Mouse (Mus musculus): Measurements from ENCODE around the gene Chmp2b. TPM values are rescaled to one million over a fixed set of nuclear protein-coding genes. Genes with fewer than 3 reads are reported as not detected.

The Chmp2b gene
- polyA plus RNA-seq, 1 experiment from 2014 or later, result 96.8 TPM

DNA sequence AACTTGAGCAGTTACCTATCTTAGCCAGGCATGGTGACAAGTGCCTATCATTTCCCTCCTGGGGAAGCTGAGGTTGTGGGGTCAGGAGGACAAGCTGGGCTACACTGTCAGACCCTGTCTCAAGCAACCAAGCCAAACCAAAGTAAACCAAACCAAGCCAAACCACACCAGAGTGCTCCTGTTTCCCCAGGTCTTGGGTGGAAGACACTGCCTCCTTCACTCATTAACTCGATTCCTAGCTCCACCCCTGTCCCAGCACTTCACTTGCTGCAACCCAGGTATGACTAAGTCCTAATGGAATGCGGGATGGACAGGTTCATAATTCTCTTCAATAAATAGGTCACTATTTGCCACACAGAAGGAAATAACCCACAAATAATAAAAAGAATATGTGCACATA, 2.9 kb downstream of the Chmp2b start:
- Histone ChIP-seq H3K27ac (no peak overlapping the region), H3K4me3 (no peak overlapping the region), H3K27me3 (replicated peaks) (no peaks in the 10 kb centered on the region), H3K4me1 (peaks cover 12% of the 10 kb centered on the region), H3K36me3 (replicated peaks) (no peaks in the 10 kb centered on the region), H3K9me3 (no peaks in the 10 kb centered on the region), H3K4me2 (no peak overlapping the region), H3K9ac (no peak overlapping the region)
- ATAC-seq (replicated peaks), result no peak
- WGBS, result 91% methylated on average over 2 of the region's 2 CpGs

DNA sequence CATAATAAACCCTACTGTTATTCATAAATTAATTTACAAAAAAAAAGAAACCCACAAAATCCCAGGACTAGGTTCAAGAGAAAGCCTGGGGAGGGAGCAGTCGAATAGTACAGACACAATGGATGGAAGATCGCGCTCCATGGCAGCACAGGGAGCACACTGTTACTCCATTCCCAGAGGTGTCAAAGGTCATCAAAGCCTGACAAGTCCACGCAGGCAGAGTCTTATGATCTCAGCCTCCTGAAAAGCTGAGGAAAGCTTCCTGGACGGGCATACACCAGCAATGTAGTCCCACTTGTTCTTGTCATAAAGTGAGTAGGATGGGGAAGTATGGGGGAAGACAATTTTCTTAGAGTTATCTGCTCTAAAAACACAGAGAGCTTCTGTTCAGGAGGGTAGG, 5.2 kb downstream of the Chmp2b start:
- Histone ChIP-seq H3K9ac (no peak overlapping the region), H3K4me3 (no peak overlapping the region), H3K27me3 (replicated peaks) (no peaks in the 10 kb centered on the region), H3K4me2 (no peak overlapping the region), H3K27ac (no peak overlapping the region), H3K9me3 (no peaks in the 10 kb centered on the region), H3K36me3 (replicated peaks) (no peaks in the 10 kb centered on the region), H3K4me1 (peaks cover 9% of the 10 kb centered on the region)
- no peak for ATAC-seq (replicated peaks)
- WGBS, result 73% methylated on average over 5 of the region's 5 CpGs

DNA sequence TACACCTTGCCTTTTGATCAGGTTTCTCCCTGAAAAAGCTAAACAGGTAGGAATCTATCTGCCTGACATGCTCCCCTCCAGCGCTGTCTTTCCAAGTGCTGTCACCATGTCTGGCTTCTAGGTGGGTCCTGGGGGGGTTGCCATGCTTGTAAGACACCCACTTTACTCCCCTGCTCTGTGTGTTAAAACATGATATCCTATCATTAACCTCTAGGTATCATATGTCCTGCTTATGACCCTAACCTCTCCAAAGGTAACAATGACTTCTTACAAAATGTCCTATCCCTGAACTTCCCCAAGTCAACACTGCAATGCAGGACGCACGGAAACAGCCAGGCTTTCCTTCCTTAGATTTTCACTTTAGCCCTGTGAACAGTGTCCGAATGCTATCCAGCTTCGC, 8.3 kb downstream of the Chmp2b start:
- H3K4me2 ChIP-seq, result no peak overlapping the region
- no peak overlapping the region for H3K27ac ChIP-seq
- no peak overlapping the region for H3K4me3 ChIP-seq
- no peaks in the 10 kb centered on the region for H3K4me1 ChIP-seq
- ATAC-seq (replicated peaks), result no peak
- no peaks in the 10 kb centered on the region for H3K27me3 ChIP-seq (replicated peaks)
- no peak overlapping the region for H3K9ac ChIP-seq
- WGBS, result 94% methylated on average over 5 of the region's 5 CpGs
- no peaks in the 10 kb centered on the region for H3K9me3 ChIP-seq
- H3K36me3 ChIP-seq (replicated peaks), result no peaks in the 10 kb centered on the region

DNA sequence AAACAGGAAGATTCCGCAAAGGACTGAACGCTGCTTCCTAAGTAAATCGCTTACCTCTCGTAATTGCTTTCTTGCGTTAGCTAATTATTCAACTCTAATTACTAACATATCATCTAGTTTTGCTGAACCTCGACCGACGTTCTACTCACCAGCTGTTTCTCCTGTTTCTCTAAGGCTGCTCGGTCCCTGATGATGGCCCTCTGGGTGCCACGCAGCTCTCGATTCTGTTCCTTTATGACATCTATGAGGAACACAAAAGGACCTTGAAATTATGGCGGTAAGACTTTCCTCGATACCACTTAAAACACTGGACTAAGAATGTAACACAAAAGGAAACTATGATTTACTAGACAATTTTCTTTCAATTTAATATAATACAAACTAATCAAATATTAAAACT, 11.7 kb downstream of the Chmp2b start:
- Histone ChIP-seq H3K4me3 (no peak overlapping the region), H3K9me3 (no peaks in the 10 kb centered on the region), H3K36me3 (replicated peaks) (no peaks in the 10 kb centered on the region), H3K4me2 (no peak overlapping the region), H3K27me3 (replicated peaks) (no peaks in the 10 kb centered on the region), H3K4me1 (no peaks in the 10 kb centered on the region), H3K9ac (no peak overlapping the region), H3K27ac (no peak overlapping the region)
- WGBS, result 87% methylated on average over 13 of the region's 13 CpGs
- no peak for ATAC-seq (replicated peaks)

DNA sequence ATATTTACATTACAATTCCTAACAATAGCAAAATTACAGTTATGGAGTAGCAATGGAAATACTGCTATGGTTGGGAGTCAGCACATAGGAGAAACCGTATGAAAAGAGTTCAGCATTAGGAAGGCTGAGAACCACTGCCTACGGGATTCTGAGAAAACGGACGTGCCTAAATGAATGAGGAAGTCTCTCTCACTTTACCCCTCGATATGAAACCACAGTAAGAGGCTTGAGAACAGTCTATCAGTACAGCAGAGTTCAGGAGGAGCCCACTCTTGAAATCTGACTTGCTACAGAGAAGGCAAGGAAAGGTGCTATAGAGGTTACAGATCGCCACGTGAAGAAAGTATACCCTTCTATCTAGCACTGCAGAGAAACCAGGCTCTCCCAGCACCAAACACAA, 13.6 kb downstream of the Chmp2b start:
- Histone ChIP-seq H3K36me3 (replicated peaks) (no peaks in the 10 kb centered on the region; the same call in 1 of the 2 replicates), H3K4me2 (no peak overlapping the region), H3K4me1 (no peaks in the 10 kb centered on the region), H3K9me3 (no peaks in the 10 kb centered on the region), H3K9ac (no peak overlapping the region), H3K4me3 (no peak overlapping the region), H3K27me3 (replicated peaks) (no peaks in the 10 kb centered on the region), H3K27ac (no peak overlapping the region)
- 92% methylated on average over 7 of the region's 7 CpGs for WGBS
- no peak for ATAC-seq (replicated peaks)

DNA sequence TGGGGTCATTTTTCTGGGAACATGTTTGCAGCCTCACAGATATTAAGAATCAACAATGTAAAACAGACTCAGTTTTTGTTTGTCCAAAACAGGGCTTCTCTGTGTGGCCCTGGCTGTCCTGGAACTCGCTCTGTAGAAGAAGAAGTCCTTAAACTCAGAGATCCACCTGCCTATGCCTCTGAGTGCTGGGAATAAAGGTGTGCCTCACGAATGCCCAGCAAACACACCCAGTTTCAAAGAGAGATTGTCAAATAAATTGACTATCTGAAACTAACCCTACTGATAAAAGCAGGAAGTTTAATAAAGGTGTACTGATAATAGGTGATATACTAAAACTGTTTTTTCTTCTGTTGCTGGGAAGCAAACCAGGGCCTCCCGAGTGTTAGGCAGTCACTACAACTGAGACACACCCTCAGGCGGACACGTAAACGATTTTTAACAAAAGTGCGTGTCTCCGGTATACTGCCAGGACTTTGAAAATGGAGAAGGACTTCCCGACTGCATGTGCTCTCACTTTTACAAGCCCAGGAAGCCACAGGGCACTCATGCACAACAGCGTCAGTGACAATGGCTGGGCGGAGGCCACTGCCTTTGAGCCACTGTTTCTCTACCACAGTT, 18.7 kb downstream of the Chmp2b start:
- Histone ChIP-seq H3K27ac (no peak overlapping the region), H3K4me2 (no peak overlapping the region), H3K27me3 (replicated peaks) (no peaks in the 10 kb centered on the region), H3K4me1 (no peaks in the 10 kb centered on the region), H3K36me3 (replicated peaks) (peaks cover 13% of the 10 kb centered on the region; the same call in 1 of the 2 replicates), H3K4me3 (no peak overlapping the region), H3K9me3 (no peaks in the 10 kb centered on the region), H3K9ac (no peak overlapping the region)
- WGBS, result 87% methylated on average over 11 of the region's 11 CpGs
- no peak for ATAC-seq (replicated peaks)

DNA sequence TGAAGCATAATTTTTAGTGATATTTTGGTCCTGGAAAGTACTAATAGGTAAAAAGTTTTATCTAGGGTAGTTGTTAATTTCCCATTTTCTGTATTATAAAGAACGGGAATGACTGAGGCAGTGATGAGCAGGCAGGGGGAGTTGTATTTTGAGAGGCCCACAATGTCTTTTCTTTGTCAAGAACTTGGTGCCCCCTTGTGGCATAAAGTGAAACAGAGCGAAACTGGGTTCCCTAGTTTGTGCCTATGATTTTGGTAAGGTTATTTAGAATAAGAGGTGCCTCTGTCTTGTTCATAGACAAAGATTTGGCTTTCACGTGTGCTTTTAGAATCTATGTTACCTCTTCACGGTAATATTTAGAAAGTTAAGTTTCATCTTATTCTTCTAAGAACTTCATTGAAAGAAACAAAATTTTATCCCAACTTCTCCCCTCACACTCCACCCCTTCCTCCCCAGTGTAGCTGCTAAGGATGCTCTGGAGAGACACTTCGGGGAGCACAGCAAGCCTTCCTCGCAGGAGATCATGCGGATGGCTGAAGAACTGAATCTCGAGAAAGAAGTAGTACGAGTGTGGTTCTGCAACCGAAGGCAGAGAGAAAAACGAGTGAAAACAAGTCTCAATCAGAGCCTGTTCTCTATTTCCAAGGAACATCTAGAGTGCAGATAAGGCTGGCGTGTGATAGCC, 29.1 kb downstream of the Chmp2b start:
- no peaks in the 10 kb centered on the region for H3K36me3 ChIP-seq (replicated peaks)
- H3K27ac ChIP-seq, result no peak overlapping the region
- H3K4me1 ChIP-seq, result no peaks in the 10 kb centered on the region
- no peak overlapping the region for H3K4me2 ChIP-seq
- no peaks in the 10 kb centered on the region for H3K27me3 ChIP-seq (replicated peaks)
- 34% methylated on average over 12 of the region's 12 CpGs for WGBS
- H3K4me3 ChIP-seq, result no peak overlapping the region
- H3K9me3 ChIP-seq, result no peaks in the 10 kb centered on the region
- H3K9ac ChIP-seq, result no peak overlapping the region
- ATAC-seq (replicated peaks), result no peak

DNA sequence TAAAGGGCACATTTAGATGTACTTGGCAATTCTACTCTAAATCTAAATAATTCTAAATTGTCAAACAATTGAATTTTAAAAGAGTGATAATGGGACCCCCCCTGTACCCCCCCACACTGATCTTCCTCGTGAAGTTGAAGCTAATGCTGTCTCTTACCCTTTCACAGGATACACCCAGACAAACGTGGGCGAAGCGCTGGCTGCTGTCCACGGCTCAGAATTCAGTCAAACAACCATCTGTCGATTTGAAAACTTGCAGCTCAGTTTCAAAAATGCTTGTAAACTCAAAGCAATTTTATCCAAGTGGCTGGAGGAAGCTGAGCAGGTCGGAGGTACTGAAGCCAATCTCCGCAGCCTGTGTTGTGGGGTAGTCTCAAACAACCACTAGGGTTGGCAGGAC, 30.9 kb downstream of the Chmp2b start:
- Histone ChIP-seq H3K4me3 (no peak overlapping the region), H3K9ac (no peak overlapping the region), H3K9me3 (no peaks in the 10 kb centered on the region), H3K36me3 (replicated peaks) (no peaks in the 10 kb centered on the region), H3K27me3 (replicated peaks) (no peaks in the 10 kb centered on the region), H3K4me2 (no peak overlapping the region), H3K27ac (no peak overlapping the region), H3K4me1 (no peaks in the 10 kb centered on the region)
- 78% methylated on average over 8 of the region's 8 CpGs for WGBS
- ATAC-seq (replicated peaks), result no peak

DNA sequence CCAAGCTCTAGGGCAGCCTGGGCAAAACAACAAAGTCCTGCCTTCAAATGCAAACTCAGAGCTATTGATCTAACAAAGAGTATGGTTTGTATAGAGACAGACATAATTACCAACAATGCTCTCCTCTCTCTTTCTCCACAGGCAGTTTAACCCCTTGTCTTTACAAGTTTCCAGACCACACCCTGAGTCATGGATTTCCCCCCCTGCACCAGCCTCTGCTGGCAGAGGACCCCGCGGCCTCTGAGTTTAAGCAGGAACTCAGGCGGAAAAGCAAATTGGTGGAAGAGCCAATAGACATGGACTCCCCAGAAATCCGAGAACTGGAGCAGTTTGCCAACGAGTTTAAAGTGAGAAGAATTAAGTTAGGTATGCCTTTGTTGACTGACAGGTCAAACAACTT, 32.9 kb downstream of the Chmp2b start:
- ATAC-seq (replicated peaks), result no peak

DNA sequence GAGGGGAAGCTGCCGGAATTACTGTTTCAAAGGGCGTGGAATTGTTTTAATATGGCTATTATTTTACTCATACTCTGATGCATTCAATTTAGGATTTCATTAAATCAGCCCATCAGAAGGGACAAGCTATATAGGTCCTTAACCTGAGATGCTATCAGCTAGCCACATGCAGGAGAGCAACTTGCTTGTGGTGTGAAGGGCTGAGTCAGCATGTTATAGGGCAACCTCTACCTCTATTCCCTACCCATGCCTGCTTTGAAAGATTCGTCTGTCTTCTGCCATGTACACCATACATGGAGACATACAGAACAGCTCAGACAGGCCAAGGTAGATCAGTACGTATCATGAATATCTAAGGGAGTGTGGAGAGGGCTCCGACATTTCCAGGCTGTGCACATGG, 35.8 kb downstream of the Chmp2b start:
- H3K4me3 ChIP-seq, result no peak overlapping the region
- H3K27ac ChIP-seq, result no peak overlapping the region
- H3K4me2 ChIP-seq, result no peak overlapping the region
- no peaks in the 10 kb centered on the region for H3K9me3 ChIP-seq
- H3K4me1 ChIP-seq, result no peaks in the 10 kb centered on the region
- ATAC-seq (replicated peaks), result no peak
- H3K36me3 ChIP-seq (replicated peaks), result no peaks in the 10 kb centered on the region
- H3K9ac ChIP-seq, result no peak overlapping the region
- H3K27me3 ChIP-seq (replicated peaks), result no peaks in the 10 kb centered on the region
- 83% methylated on average over 5 of the region's 5 CpGs for WGBS

More for the DNA sequence above, 32.9 kb downstream of the Chmp2b start:
- Histone ChIP-seq H3K4me1 (no peaks in the 10 kb centered on the region), H3K36me3 (replicated peaks) (no peaks in the 10 kb centered on the region), H3K4me3 (no peak overlapping the region), H3K9ac (no peak overlapping the region), H3K9me3 (no peaks in the 10 kb centered on the region), H3K27me3 (replicated peaks) (no peaks in the 10 kb centered on the region), H3K4me2 (no peak overlapping the region), H3K27ac (no peak overlapping the region)
- WGBS, result 6% methylated on average over 5 of the region's 5 CpGs

DNA sequence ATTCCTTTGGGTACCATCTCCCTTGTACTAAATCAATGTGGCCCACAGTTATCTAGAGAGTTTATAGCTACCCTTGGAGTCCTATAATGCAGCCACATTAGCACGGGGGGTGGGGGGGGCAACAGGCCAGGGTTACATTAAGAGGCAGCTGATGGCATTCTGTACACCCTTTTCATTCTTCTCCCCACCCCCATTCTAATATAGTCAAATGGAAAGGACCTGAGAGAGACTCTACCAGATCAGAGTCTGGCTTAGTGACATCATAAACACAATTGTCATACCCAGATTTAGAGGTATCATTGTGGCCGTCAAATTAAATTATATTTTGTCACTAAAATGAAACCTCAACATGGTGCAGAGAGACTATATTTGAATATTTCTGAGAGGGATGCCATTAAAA, 36.5 kb downstream of the Chmp2b start:
- ATAC-seq (replicated peaks), result no peak
- no peaks in the 10 kb centered on the region for H3K36me3 ChIP-seq (replicated peaks)
- H3K9me3 ChIP-seq, result no peaks in the 10 kb centered on the region
- no peak overlapping the region for H3K9ac ChIP-seq
- H3K27me3 ChIP-seq (replicated peaks), result no peaks in the 10 kb centered on the region
- no peak overlapping the region for H3K27ac ChIP-seq
- H3K4me3 ChIP-seq, result no peak overlapping the region
- no peaks in the 10 kb centered on the region for H3K4me1 ChIP-seq
- H3K4me2 ChIP-seq, result no peak overlapping the region
- 85% methylated on average over 2 of the region's 2 CpGs for WGBS

DNA sequence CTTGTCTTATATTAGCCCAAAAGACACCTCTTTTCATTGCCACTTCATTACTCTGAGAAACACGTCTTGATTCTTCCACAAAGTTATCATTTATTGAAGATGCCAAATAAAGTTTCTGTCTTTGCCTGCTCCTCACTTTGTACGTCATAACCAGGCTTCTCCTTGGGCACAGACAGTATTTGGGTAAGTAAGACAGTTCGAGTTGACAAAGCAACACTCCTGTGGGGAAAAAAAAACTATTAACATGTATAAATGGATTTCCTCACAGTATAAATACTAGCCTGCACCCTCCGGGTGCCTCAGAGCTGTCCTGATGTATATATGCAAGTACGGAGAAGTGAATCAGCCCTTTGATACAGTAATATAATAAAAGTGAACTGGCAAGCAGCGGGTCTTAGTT, 42.3 kb downstream of the Chmp2b start, which contains the start of gene Pou1f1:
TSS of gene Pou1f1 (plus strand) at position 301 of the 400 bp plus-strand sequence.
- H3K4me2 ChIP-seq, result no peak within 1 kb of the TSS
- no peaks in the 10 kb centered on the region for H3K27me3 ChIP-seq (replicated peaks)
- H3K4me1 ChIP-seq, result no peaks in the 10 kb centered on the region
- ATAC-seq (replicated peaks), result no peak
- no peak within 1 kb of the TSS for H3K9ac ChIP-seq
- H3K4me3 ChIP-seq, result no peak within 1 kb of the TSS
- no peaks in the 10 kb centered on the region for H3K36me3 ChIP-seq (replicated peaks)
- H3K27ac ChIP-seq, result no peak within 1 kb of the TSS
- 82% methylated on average over 6 of the region's 6 CpGs for WGBS
- H3K9me3 ChIP-seq, result no peaks in the 10 kb centered on the region

DNA sequence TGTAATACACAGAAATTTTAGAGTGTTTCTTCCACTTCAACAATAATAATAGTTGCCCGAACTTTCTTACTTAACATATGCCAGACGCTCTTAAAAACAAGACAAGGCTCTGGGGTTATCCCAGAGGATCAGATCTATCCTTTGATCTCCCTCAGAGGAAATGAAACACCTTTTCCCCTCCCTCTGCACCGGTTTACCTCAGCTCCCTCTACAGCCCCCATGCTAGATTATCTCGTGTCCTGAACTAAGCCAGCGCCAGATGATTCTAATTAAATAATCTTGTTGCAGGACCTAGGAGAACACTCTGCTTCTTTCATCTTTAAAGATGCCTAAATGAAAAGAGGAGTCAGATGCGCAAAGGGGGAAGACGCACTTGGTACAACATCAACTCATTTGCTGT, 48.3 kb downstream of the Chmp2b start:
- no peak overlapping the region for H3K4me2 ChIP-seq
- H3K27ac ChIP-seq, result no peak overlapping the region
- no peak for ATAC-seq (replicated peaks)
- H3K9ac ChIP-seq, result no peak overlapping the region
- no peak overlapping the region for H3K4me3 ChIP-seq
- no peaks in the 10 kb centered on the region for H3K36me3 ChIP-seq (replicated peaks)
- H3K4me1 ChIP-seq, result no peaks in the 10 kb centered on the region
- no peaks in the 10 kb centered on the region for H3K27me3 ChIP-seq (replicated peaks)
- 76% methylated on average over 7 of the region's 7 CpGs for WGBS
- H3K9me3 ChIP-seq, result no peaks in the 10 kb centered on the region
